Mouse (Mus musculus) myocyte (in vitro differentiated cells): Measurements from ENCODE around the gene Ptprt. TPM values are rescaled to one million over a fixed set of nuclear protein-coding genes. Genes with fewer than 3 reads are reported as not detected.

Experiments
- H3K27me3 ChIP-seq: one replicate; pipeline ENCODE4 v1.6.1; 2011; ENCODE audit not compliant: control insufficient read depth, insufficient read depth, insufficient read length
- H3K36me3 ChIP-seq: one replicate; pipeline ENCODE4 v1.6.1; 2011; ENCODE audit not compliant: control insufficient read depth, insufficient read depth
- H3K4me2 ChIP-seq: one replicate; pipeline ENCODE4 v1.6.1; 2011; ENCODE audit warnings: low read depth, control low read depth
- H3K4me3 ChIP-seq: one replicate; pipeline ENCODE4 v1.5.1; 2011; ENCODE audit warnings: mild to moderate bottlenecking, control low read depth, moderate library complexity
- H3K79me2 ChIP-seq: one replicate; pipeline ENCODE4 v1.6.1; 2011; ENCODE audit not compliant: control insufficient read depth, insufficient read depth
- H3ac ChIP-seq: one replicate; pipeline ENCODE4 v1.6.1; 2011; ENCODE audit not compliant: control insufficient read depth, insufficient read length
- CEBPB ChIP-seq: IDR thresholded peaks from 2 replicates; pipeline ENCODE4 v1.6.1; 2011; ENCODE audit warnings: mild to moderate bottlenecking, moderate library complexity; ENCODE audit not compliant: poor library complexity, insufficient read depth, severe bottlenecking
- E2F4 ChIP-seq: IDR thresholded peaks from one replicate; pipeline ENCODE4 v1.6.1; 2011; ENCODE audit warnings: mild to moderate bottlenecking, control low read depth, moderate library complexity; ENCODE audit not compliant: insufficient read depth
- MAX ChIP-seq: IDR thresholded peaks from one replicate; pipeline ENCODE4 v1.6.1; 2011; ENCODE audit warnings: low read depth, mild to moderate bottlenecking, control low read depth
- MYOD1 ChIP-seq, 3 experiments: IDR thresholded peaks; one replicate each; pipeline ENCODE4 v1.6.1; 2011; ENCODE audit warnings: control low read depth in 2 of 3, low read depth in 2 of 3, mild to moderate bottlenecking in 2 of 3, moderate library complexity in 1 of 3; ENCODE audit not compliant: insufficient read length in 2 of 3, control insufficient read depth in 1 of 3
- MYOG ChIP-seq, 3 experiments: IDR thresholded peaks; one replicate each; pipeline ENCODE4 v1.6.1; 2011; ENCODE audit warnings: control low read depth in 2 of 3, low read depth in 2 of 3, mild to moderate bottlenecking in 2 of 3; ENCODE audit not compliant: insufficient read length in 2 of 3, control insufficient read depth in 1 of 3, insufficient read depth in 1 of 3
- POLR2A ChIP-seq: IDR thresholded peaks from one replicate; pipeline ENCODE4 v1.6.1; 2011; ENCODE audit warnings: low read depth, mild to moderate bottlenecking, control low read depth, moderate library complexity; ENCODE audit not compliant: insufficient read length
- POLR2AphosphoS2 ChIP-seq: IDR thresholded peaks from one replicate; pipeline ENCODE4 v1.6.1; 2011; ENCODE audit warnings: low read depth, control low read depth; ENCODE audit not compliant: insufficient read length
- REST ChIP-seq: IDR thresholded peaks from one replicate; pipeline ENCODE4 v1.6.1; 2011; ENCODE audit warnings: mild to moderate bottlenecking, control low read depth, moderate library complexity; ENCODE audit not compliant: insufficient read depth, insufficient read length
- SRF ChIP-seq: IDR thresholded peaks from one replicate; pipeline ENCODE4 v1.6.1; 2011; ENCODE audit warnings: low read depth; ENCODE audit not compliant: control insufficient read depth, insufficient read length
- TCF12 ChIP-seq: IDR thresholded peaks from one replicate; pipeline ENCODE4 v1.6.1; 2011; ENCODE audit warnings: mild to moderate bottlenecking, control low read depth; ENCODE audit not compliant: poor library complexity, insufficient read depth, severe bottlenecking
- TCF3 ChIP-seq: IDR thresholded peaks from one replicate; pipeline ENCODE4 v1.6.1; 2011; ENCODE audit warnings: low read depth, control low read depth; ENCODE audit not compliant: insufficient read length
- USF1 ChIP-seq: IDR thresholded peaks from one replicate; pipeline ENCODE4 v1.6.1; 2011; ENCODE audit warnings: low read depth, mild to moderate bottlenecking, control low read depth, moderate library complexity
- polyA plus RNA-seq: library from polyadenylated mRNA; unstranded; fragments of >200 nt; fragmentation: generic; extraction: Trizol; gene quantifications from one replicate; pipeline ENCODE4 v1.2.1, GENCODE M21; 2012; ENCODE audit warnings: missing spikeins

The Ptprt gene
- polyA plus RNA-seq, 1 experiment = 0.08 TPM

DNA sequence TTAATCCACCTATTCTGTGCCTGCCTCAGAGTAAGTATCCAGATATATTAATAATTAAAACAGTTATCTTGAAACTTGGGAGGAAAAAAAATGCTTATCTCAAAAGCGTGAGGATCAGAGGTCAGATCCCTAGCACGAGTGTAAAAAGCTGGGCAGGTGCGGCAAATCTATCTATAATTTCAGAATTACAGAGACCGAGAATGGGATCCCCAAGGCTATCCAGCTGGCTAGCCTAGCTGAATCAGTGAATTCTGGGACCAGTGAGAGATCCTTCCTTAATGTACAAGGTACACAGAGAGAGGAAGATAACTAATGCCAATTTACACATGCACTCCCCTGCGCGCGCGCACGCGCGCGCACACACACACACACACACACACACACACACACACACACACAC is 31.2 kb upstream of the Ptprt start:
- H3K27me3 ChIP-seq = no peaks in the 10 kb centered on the region
- no peak overlapping the region for H3ac ChIP-seq
- no peaks in the 10 kb centered on the region for H3K36me3 ChIP-seq
- H3K4me3 ChIP-seq = no peak overlapping the region
- no peaks in the 10 kb centered on the region for H3K79me2 ChIP-seq
- no peak overlapping the region for H3K4me2 ChIP-seq
- TF ChIP-seq SRF = no peak
- TF ChIP-seq MYOG (IDR thresholded peaks at IDR 0.05; ENCODE audit: control insufficient read depth in 1 of 3, insufficient read depth in 1 of 3, insufficient read length in 2 of 3, low read depth in 2 of 3) = no peak
- no peak for TF ChIP-seq REST
- TF ChIP-seq E2F4 = no peak
- TF ChIP-seq MYOD1 (IDR thresholded peaks at IDR 0.05; ENCODE audit: control insufficient read depth in 1 of 3, insufficient read length in 2 of 3, low read depth in 2 of 3) = no peak
- no peak for TF ChIP-seq TCF12
- no peak for TF ChIP-seq MAX
- no peak for TF ChIP-seq CEBPB
- no peak for TF ChIP-seq USF1
- no peak for TF ChIP-seq POLR2AphosphoS2
- TF ChIP-seq POLR2A = no peak
- no peak for TF ChIP-seq TCF3

- no peak overlapping the region for H3K4me3 ChIP-seq
- no peak for TF ChIP-seq MYOG (IDR thresholded peaks at IDR 0.05; ENCODE audit: control insufficient read depth in 1 of 3, insufficient read depth in 1 of 3, insufficient read length in 2 of 3, low read depth in 2 of 3)
- no peak for TF ChIP-seq REST
- no peak for TF ChIP-seq MAX
- no peak for TF ChIP-seq USF1
- no peak for TF ChIP-seq TCF3
- no peak for TF ChIP-seq MYOD1 (IDR thresholded peaks at IDR 0.05; ENCODE audit: control insufficient read depth in 1 of 3, insufficient read length in 2 of 3, low read depth in 2 of 3)
- no peak for TF ChIP-seq POLR2A
- no peak for TF ChIP-seq TCF12
- TF ChIP-seq CEBPB = no peak
- no peak for TF ChIP-seq POLR2AphosphoS2
- TF ChIP-seq SRF = no peak
- TF ChIP-seq E2F4 = no peak
- no peak overlapping the region for H3ac ChIP-seq
- H3K4me2 ChIP-seq = no peak overlapping the region
- H3K27me3 ChIP-seq = no peaks in the 10 kb centered on the region
- H3K79me2 ChIP-seq = no peaks in the 10 kb centered on the region
- no peaks in the 10 kb centered on the region for H3K36me3 ChIP-seq
Measured at GRCm38 (mm10) chr2:162682674-162683073, 21.7 kb upstream of the Ptprt start.

- Histone ChIP-seq H3K27me3 (peaks cover 31% of the 10 kb centered on the region), H3K4me3 (no peak overlapping the region), H3K4me2 (no peak overlapping the region), H3K79me2 (no peaks in the 10 kb centered on the region), H3ac (no peak overlapping the region), H3K36me3 (no peaks in the 10 kb centered on the region)
- no peak for TF ChIP-seq MAX
- no peak for TF ChIP-seq REST
- TF ChIP-seq MYOG (IDR thresholded peaks at IDR 0.05; ENCODE audit: control insufficient read depth in 1 of 3, insufficient read depth in 1 of 3, insufficient read length in 2 of 3, low read depth in 2 of 3) = no peak
- no peak for TF ChIP-seq TCF12
- no peak for TF ChIP-seq E2F4
Measured at GRCm38 (mm10) chr2:162662431-162662970, 1.6 kb upstream of the Ptprt start.

- no peak overlapping the region for H3K4me2 ChIP-seq
- no peak overlapping the region for H3K4me3 ChIP-seq
- no peak overlapping the region for H3ac ChIP-seq
- peaks cover 36% of the 10 kb centered on the region for H3K27me3 ChIP-seq
- H3K79me2 ChIP-seq = no peaks in the 10 kb centered on the region
- H3K36me3 ChIP-seq = no peaks in the 10 kb centered on the region
- TF ChIP-seq MAX (no peak), MYOG (IDR thresholded peaks at IDR 0.05; ENCODE audit: control insufficient read depth in 1 of 3, insufficient read depth in 1 of 3, insufficient read length in 2 of 3, low read depth in 2 of 3) (no peak), POLR2AphosphoS2 (no peak), POLR2A (no peak), USF1 (no peak), TCF3 (no peak), E2F4 (no peak), REST (no peak), MYOD1 (IDR thresholded peaks at IDR 0.05; ENCODE audit: control insufficient read depth in 1 of 3, insufficient read length in 2 of 3, low read depth in 2 of 3) (no peak), CEBPB (no peak), SRF (no peak), TCF12 (no peak)
Measured at GRCm38 (mm10) chr2:162661733-162662132, 786 bp upstream of the Ptprt start.
